Mouse (Mus musculus) ovary, postnatal 36 days (tissue): ENCODE results near the gene Hnf4a.

ENCODE experiments used
- DNase-seq: peaks from one replicate; pipeline ENCODE4 v3.0.0; 2022; ENCODE audit warnings: low spot score, mixed read lengths

Hnf4a gene

DNA sequence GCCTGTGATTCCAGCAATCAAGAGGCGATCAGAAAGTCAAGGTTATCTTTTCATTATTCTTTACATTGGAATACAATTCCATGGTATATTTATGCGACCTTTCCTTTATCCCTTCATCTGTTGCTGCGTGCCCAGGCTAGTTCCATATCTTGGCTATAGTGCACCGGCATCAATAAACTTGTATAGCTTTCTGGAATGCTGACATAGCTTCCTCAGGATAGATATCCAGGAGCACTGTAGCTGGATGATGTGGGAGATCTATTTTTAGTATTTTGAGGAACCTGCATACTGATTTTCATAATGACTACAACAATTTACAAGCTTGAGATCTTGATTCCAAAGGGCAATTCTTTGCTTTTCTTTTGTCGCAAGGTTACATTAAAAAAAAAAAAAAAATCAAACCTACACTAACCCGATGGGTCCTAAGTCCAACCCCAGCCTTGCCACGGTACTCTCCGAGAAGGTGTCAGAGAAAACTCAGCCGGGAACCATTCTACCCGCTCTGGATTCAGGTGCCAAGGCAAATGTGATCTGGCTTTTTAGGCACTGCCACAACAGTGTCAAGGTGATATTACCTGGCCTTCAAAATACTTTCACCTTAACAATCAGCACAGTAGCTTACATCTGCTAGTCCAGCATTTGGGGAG, 87.2 kb downstream of the Hnf4a start:
- DNase-seq, result no peak

GRCm38 (mm10) chr2:163595119-163595518, 88.5 kb downstream of the Hnf4a start:
- peak; percentile 54 for DNase-seq

GRCm38 (mm10) chr2:163596057-163596872, 89.7 kb downstream of the Hnf4a start:
- peak; percentile 29 for DNase-seq

DNA sequence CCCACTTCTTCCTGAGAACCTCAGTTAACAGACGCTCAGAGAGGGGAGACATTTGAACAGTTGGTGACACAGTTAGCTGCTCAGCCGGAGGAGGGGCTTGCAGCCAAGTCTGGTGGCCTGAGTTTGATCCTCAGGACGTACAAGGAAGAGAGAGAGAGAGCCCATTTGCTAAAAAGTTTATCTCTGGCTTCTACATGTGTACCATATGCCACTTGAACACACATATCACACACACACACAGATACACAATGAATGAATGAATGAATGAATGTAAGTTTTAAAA, 90.2 kb downstream of the Hnf4a start:
- no peak for DNase-seq

DNA sequence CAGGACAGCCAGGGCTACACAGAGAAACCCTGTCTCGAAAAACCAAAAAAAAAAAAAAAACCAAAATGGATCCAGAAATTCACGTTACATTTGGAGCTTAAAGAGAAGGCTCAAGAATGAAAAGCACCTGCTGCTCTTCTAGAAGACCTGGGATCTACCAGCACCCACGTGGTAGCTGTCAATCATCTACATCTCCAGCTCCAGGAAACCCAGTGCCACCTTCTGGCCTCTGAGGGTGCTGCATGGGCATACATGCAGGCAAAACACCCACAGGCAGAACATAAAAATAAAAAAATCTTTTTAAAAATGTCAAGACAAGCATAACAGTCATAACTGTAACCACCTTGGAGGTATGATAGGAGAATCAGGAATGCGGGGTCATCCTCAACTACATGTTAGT, 91.1 kb downstream of the Hnf4a start:
- peak; percentile 47 for DNase-seq

GRCm38 (mm10) chr2:163599226-163599625, 92.6 kb downstream of the Hnf4a start:
- peak; percentile 59 for DNase-seq

- DNase-seq, result no peak
These were observed 94.5 kb downstream of the Hnf4a start for GRCm38 (mm10) chr2:163601066-163601465.

- DNase-seq, result no peak
These were observed 95.1 kb downstream of the Hnf4a start for GRCm38 (mm10) chr2:163601712-163602100.

- DNase-seq, result peak; percentile 87
These were observed 95.7 kb downstream of the Hnf4a start, which contains the start of gene Ttpal for GRCm38 (mm10) chr2:163602101-163602971. Ttpal (plus strand) TSS chr2:163602314.

DNA sequence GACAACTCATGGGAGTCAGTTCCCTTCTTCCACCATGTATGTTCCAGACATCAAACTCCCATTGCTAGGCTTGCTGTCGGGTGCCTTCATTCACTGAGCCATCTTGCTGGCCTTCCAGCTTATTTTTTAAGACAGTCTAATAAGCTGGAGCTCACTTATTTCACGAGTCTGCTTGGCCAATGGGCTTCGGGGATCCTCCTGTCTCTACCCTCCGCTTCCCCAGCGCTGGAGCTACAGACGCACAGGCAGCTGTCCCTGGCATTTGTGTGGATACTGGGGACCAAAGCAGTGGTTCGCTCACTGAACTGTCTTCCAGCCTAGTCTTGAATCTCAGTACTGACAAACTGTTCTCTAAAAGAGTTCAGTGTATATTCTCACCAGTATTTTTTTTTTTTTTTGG, 99.6 kb downstream of the Hnf4a start:
- no peak for DNase-seq

DNA sequence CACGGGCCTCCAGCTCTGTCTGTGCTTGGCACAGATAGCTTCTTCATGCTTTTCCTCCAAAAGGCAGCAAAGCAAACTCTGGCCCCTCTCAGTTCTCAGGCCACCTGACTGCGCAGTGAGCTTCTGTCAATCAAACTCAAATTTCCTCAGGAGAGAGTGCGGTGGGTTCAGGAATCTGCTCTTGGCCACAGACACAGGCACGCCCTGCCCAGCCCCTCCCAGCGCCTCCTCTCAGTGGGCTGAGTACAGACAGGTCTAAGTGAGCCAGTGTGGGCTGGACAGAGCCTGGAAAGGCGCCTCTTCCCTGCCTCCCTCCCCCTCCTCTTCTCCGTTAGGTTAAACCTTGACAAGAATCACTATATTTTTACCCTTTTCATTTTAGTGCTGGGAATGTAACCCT, 101.4 kb downstream of the Hnf4a start:
- DNase-seq, result no peak

- DNase-seq, result no peak
These were observed 102.8 kb downstream of the Hnf4a start for GRCm38 (mm10) chr2:163609281-163609975.

GRCm38 (mm10) chr2:163611176-163611575, 104.6 kb downstream of the Hnf4a start:
- DNase-seq, result no peak

DNA sequence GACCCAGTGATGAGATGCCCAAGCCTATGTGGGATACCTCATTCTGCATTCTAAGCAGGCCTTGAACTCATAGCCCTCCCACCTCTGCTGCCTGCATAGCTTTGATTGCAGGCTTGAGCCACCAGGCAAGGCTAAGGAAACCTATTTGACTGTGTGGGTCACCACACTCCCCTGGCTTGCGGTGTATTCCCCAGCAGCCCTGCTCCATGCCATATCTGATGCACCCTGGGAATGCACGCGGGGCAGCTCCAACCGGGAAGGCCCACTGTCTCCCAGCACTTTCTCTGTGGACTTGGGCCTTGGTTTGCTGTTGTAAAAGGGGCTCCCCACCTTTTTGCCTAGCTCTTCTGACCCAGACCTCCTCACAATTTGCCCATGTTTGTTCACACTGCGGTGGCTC, 106.6 kb downstream of the Hnf4a start:
- DNase-seq, result no peak

GRCm38 (mm10) chr2:163613990-163614389, 107.4 kb downstream of the Hnf4a start:
- no peak for DNase-seq

- no peak for DNase-seq
These were observed 108.8 kb downstream of the Hnf4a start for GRCm38 (mm10) chr2:163615401-163615800.

DNA sequence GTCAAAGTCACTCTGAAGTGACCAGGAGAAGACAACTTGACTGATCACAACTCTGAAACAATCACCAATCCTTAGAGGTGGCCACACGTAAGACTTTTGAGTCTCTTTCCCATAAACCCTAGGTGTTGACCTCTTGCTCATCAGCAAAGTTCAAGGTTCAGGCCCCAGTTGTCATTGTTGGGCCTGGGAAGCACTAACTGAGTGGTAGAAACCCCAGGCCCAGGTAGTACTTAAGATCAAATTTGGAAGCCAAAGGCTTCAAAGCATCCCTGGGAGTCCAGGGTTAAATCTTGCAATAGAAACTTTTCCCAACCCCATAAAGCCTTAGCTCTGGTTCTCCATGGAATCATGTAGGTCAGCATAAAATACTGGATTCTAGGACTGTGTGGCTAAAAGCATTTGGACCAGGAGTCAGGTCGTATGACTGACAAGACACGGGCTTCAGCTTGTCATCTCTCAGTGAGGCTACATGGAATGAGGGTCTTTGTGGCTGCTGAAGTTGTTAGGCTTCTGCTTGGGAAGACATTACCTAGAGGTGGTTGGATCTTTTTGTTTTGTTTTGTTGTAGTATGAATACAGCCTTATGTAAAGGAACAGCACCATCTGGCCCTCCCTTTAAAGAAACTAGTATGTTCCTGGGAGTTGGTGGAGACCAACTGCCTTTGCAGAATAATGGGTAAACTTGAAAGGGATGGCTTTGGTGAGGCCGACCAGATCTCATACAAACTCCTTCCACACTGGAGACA, 109.5 kb downstream of the Hnf4a start:
- DNase-seq, result no peak

- DNase-seq, result no peak
These were observed 110.1 kb downstream of the Hnf4a start for GRCm38 (mm10) chr2:163616652-163617227.

DNA sequence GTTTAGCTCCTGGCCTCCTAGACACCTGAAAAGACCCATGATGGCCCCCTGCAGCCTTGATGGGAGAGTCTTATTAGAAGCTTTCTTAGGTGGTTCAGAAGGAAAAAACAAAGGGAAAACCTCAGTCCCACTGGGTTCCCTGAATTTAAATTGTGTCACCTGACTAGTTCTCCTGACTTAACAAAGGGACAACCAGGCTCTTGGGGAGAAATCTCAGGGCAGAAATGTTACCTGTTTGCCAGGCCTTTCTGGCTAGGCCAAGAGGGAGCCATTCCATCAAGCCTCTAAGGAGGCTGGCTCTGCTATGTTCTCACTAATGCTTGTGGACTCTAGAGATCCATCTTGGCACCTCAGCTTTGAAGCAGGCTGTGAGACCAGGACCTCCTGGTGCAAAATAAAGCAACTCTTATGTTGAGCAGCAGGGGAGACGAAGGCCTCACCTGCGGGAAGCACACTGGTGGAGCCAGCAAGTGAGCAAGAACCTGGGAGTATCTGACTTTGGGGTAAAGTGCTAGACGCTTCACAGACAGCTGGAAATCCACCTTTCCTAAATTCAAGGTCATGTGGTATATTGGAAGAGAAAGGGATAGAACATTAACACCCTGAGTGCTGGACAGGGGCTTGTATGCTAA, 110.7 kb downstream of the Hnf4a start:
- no peak for DNase-seq

- no peak for DNase-seq
These were observed 111.3 kb downstream of the Hnf4a start for GRCm38 (mm10) chr2:163617874-163618273.

DNA sequence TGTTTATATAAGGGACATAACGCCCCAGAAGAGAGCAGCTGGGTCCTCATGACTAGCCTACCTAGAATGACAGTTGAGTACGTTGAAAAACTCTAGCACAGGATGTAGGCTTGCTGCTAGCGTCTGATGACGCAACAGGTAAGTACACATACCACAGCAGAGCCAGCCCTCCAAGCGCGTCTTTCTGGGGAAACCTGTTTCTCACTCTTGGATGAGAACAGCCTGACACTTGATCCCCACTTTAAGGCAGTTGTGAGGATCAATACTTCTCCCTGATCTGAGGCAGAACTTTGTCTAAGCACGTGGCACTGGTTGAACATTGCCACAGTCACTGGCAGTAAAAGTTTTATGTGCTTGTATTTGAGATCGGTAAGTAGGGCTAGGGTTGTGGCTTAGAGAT, 113.8 kb downstream of the Hnf4a start:
- no peak for DNase-seq
